Mouse (Mus musculus) stomach, postnatal 0 days (tissue): ENCODE data around the gene Kdelr1.

ENCODE experiments used
- CTCF ChIP-seq: IDR thresholded peaks from 2 replicates; pipeline ENCODE4 v1.5.1; 2016; ENCODE audit warnings: antibody characterized with exemption, low read depth, mild to moderate bottlenecking, moderate library complexity
- EP300 ChIP-seq: optimal IDR thresholded peaks from 2 replicates; pipeline ENCODE3; 2016; ENCODE audit warnings: antibody characterized with exemption

- TF ChIP-seq CTCF (no peak), EP300 (no peak)
These were observed 36.6 kb downstream of the Kdelr1 start for GRCm38 (mm10) chr7:45909145-45909544.
